Mouse (Mus musculus): Measurements from ENCODE around the gene Cyct. TPM values are rescaled to one million over a fixed set of nuclear protein-coding genes. Genes with fewer than 3 reads are reported as not detected.

The Cyct gene
- 0.05 TPM in 1 of 2 replicates, not detected in the other for polyA plus RNA-seq (2012; rRNA removed)

GRCm38 (mm10) chr2:76360226-76360625 is at the start of gene Cyct:
Cyct (minus strand) TSS chr2:76360450.

GRCm38 (mm10) chr2:76406151-76406936 is 46.1 kb upstream of the Cyct start, which contains the start of gene Osbpl6:
Osbpl6 (plus strand) TSS chr2:76406508.

GRCm38 (mm10) chr2:76369821-76370655 is 9.8 kb upstream of the Cyct start, which contains the start of gene Rbm45:
Rbm45 (plus strand) TSS chr2:76369984.

GRCm38 (mm10) chr2:76338215-76339156 is 21.8 kb downstream of the Cyct start, which contains the start of gene Pde11a:
Pde11a (minus strand) TSS chr2:76338774.

Other genes with a start within 250 kb of the Cyct start
- gene Pde11a, start 21.7 kb downstream of the Cyct start, polyA plus RNA-seq (2012; rRNA removed) = 0.03 TPM in 1 of 2 replicates, not detected in the other
- gene Rbm45, start 9.5 kb upstream of the Cyct start, polyA plus RNA-seq (2012; rRNA removed) = 8.6 and 9.1 TPM in 2 replicates
- 0.14 and 0.26 TPM in 2 replicates for gene Osbpl6, start 46.1 kb upstream of the Cyct start, polyA plus RNA-seq (2012; rRNA removed)